Mouse (Mus musculus): Measurements from ENCODE around the gene Tma7. TPM values are rescaled to one million over a fixed set of nuclear protein-coding genes. Genes with fewer than 3 reads are reported as not detected.

Gene Tma7
- polyA plus RNA-seq, 1 experiment: 29.5 TPM

GRCm38 (mm10) chr9:109046306-109046705 lies 36.1 kb downstream of the Tma7 start:
- DNase-seq (ENCODE audit: low read depth): no peak

GRCm38 (mm10) chr9:109041351-109041750 lies 41.0 kb downstream of the Tma7 start:
- DNase-seq (ENCODE audit: low read depth): no peak

- DNase-seq (ENCODE audit: low read depth): no peak
Observed at GRCm38 (mm10) chr9:109040906-109041305, 41.5 kb downstream of the Tma7 start.

GRCm38 (mm10) chr9:109040216-109040615 lies 42.2 kb downstream of the Tma7 start:
- DNase-seq (ENCODE audit: low read depth): no peak

- DNase-seq (ENCODE audit: low read depth): no peak
Observed at GRCm38 (mm10) chr9:109039681-109040080, 42.7 kb downstream of the Tma7 start.

GRCm38 (mm10) chr9:109038901-109039364 lies 43.5 kb downstream of the Tma7 start:
- DNase-seq (ENCODE audit: low read depth): no peak

- no peak for DNase-seq (ENCODE audit: low read depth)
Observed at GRCm38 (mm10) chr9:109038086-109038895, 44.1 kb downstream of the Tma7 start, which contains the start of gene Shisa5. TSS of gene Shisa5 (plus strand) at chr9:109038565.

- DNase-seq (ENCODE audit: low read depth): no peak
Observed at GRCm38 (mm10) chr9:109032435-109032834, 50.0 kb downstream of the Tma7 start.

GRCm38 (mm10) chr9:109031686-109032085 lies 50.7 kb downstream of the Tma7 start:
- no peak for DNase-seq (ENCODE audit: low read depth)

- DNase-seq (ENCODE audit: low read depth): no peak
Observed at GRCm38 (mm10) chr9:109031001-109031400, 51.4 kb downstream of the Tma7 start.

- no peak for DNase-seq (ENCODE audit: low read depth)
Observed at GRCm38 (mm10) chr9:109030312-109030711, 52.1 kb downstream of the Tma7 start.

- DNase-seq (ENCODE audit: low read depth): no peak
Observed at GRCm38 (mm10) chr9:109028919-109029318, 53.5 kb downstream of the Tma7 start.

- no peak for DNase-seq (ENCODE audit: low read depth)
Observed at GRCm38 (mm10) chr9:109028421-109028820, 54.0 kb downstream of the Tma7 start.

GRCm38 (mm10) chr9:109027521-109027920 lies 54.9 kb downstream of the Tma7 start:
- DNase-seq (ENCODE audit: low read depth): no peak

Other genes starting within 250 kb of the Tma7 start
- 10.7 and 17.5 TPM in 2 replicates for gene Slc26a6, start 229.3 kb downstream of the Tma7 start, polyA plus RNA-seq (2012; rRNA removed)
- 0.69 and 0.98 TPM in 2 replicates for gene Tmem89, start 168.0 kb downstream of the Tma7 start, polyA plus RNA-seq (2012; rRNA removed)
- gene Uqcrc1, start 146.0 kb downstream of the Tma7 start, polyA plus RNA-seq (2012; rRNA removed): 396 and 468 TPM in 2 replicates
- 17.9 and 18.8 TPM in 2 replicates for gene Col7a1, start 129.0 kb downstream of the Tma7 start, polyA plus RNA-seq (2012; rRNA removed)
- 2.1 and 3.0 TPM in 2 replicates for gene Ucn2, start 96.6 kb downstream of the Tma7 start, polyA plus RNA-seq (2012; rRNA removed)
- gene Pfkfb4, start 90.8 kb downstream of the Tma7 start, polyA plus RNA-seq (2012; rRNA removed): 43.8 and 48.3 TPM in 2 replicates
- 224 and 225 TPM in 2 replicates for gene Shisa5, start 44.0 kb downstream of the Tma7 start, polyA plus RNA-seq (2012; rRNA removed)
- 48.4 and 60.7 TPM in 2 replicates for gene Trex1, start 22.9 kb downstream of the Tma7 start, polyA plus RNA-seq (2012; rRNA removed)
- gene Atrip, start 8.5 kb downstream of the Tma7 start, polyA plus RNA-seq (2012; rRNA removed): 21.9 and 24.2 TPM in 2 replicates
- gene Ccdc51, start 94 bp downstream of the Tma7 start, polyA plus RNA-seq (2012; rRNA removed): 5.1 and 6.2 TPM in 2 replicates
- 11.9 and 13.9 TPM in 2 replicates for gene Plxnb1, start 12.8 kb upstream of the Tma7 start, polyA plus RNA-seq (2012; rRNA removed)
- gene Fbxw21, start 79.5 kb upstream of the Tma7 start, polyA plus RNA-seq (2012; rRNA removed): not detected in 2 replicates
- gene Fbxw13, start 113.4 kb upstream of the Tma7 start, polyA plus RNA-seq (2012; rRNA removed): not detected in 2 replicates
- gene Fbxw20, start 152.2 kb upstream of the Tma7 start, polyA plus RNA-seq (2012; rRNA removed): not detected in 2 replicates
- gene Fbxw14, start 205.1 kb upstream of the Tma7 start, polyA plus RNA-seq (2012; rRNA removed): not detected in 2 replicates

Data from gonadal fat pad, adult 2 months (tissue).